Mouse (Mus musculus) CH12.LX (cell line): ENCODE data around the gene Syt5. TPM values are rescaled to one million over a fixed set of nuclear protein-coding genes. Genes with fewer than 3 reads are reported as not detected.
A peak's percentile ranks its signal among the peaks of the same experiment; 100 is the strongest.

Experiments
- DNase-seq: peaks from one replicate; pipeline ENCODE4 v3.0.0-alpha.2; 2013; ENCODE audit errors: extremely low read depth
- H3K27ac ChIP-seq: 2 replicates; pipeline ENCODE4 v1.5.1; 2012; ENCODE audit warnings: low read depth, mild to moderate bottlenecking, control low read depth, moderate library complexity; ENCODE audit not compliant: insufficient read depth
- H3K27me3 ChIP-seq: replicated peaks from 2 replicates; pipeline ENCODE3; 2012; ENCODE audit warnings: inconsistent platforms
- H3K36me3 ChIP-seq, 2 experiments: replicated peaks in 1 of 2; 2 replicates each; pipeline versions ENCODE3 to v1.6.1; 2012; ENCODE audit warnings: inconsistent platforms in 1 of 2, low read length in 1 of 2, mild to moderate bottlenecking in 1 of 2, mixed read lengths in 1 of 2, moderate library complexity in 1 of 2; ENCODE audit not compliant: control insufficient read depth in 1 of 2, insufficient read depth in 1 of 2
- H3K4me1 ChIP-seq, 2 experiments: 2 replicates each; pipeline ENCODE4 v1.6.1; 2012; ENCODE audit warnings: inconsistent platforms in 1 of 2, moderate library complexity in 1 of 2; ENCODE audit not compliant: insufficient read depth in 2 of 2, control insufficient read depth in 1 of 2
- H3K4me2 ChIP-seq: 2 replicates; pipeline ENCODE4 v1.6.1; 2012; ENCODE audit warnings: low read depth, mild to moderate bottlenecking, control low read depth; ENCODE audit not compliant: poor library complexity, insufficient read depth, severe bottlenecking
- H3K4me3 ChIP-seq, 3 experiments: fragments of 150-350 bp in 1 of 3; sonication (generic) in 1 of 3; replicated peaks in 1 of 3; 2 replicates each; pipeline versions ENCODE3 to v1.5.1; 2011 to 2012; ENCODE audit warnings: low read depth in 2 of 3, low read length in 2 of 3, mild to moderate bottlenecking in 2 of 3, moderate library complexity in 2 of 3, control low read depth in 1 of 3, improper control_type of control experiment in 1 of 3, inconsistent platforms in 1 of 3, mixed read lengths in 1 of 3; ENCODE audit not compliant: poor library complexity in 1 of 3
- H3K79me2 ChIP-seq: replicated peaks from 2 replicates; pipeline ENCODE4 v1.6.1; 2012; ENCODE audit warnings: mild to moderate bottlenecking, moderate library complexity; ENCODE audit not compliant: control insufficient read depth, poor library complexity, insufficient read depth, severe bottlenecking; ENCODE audit errors: extremely low read depth
- H3K9ac ChIP-seq: 2 replicates; pipeline ENCODE4 v1.6.1; 2012; ENCODE audit warnings: low read depth, mild to moderate bottlenecking, control low read depth, moderate library complexity; ENCODE audit not compliant: insufficient read depth
- H3K9me3 ChIP-seq: replicated peaks from 2 replicates; pipeline ENCODE3; 2012; ENCODE audit warnings: low read length, inconsistent platforms, mixed read lengths
- CHD1 ChIP-seq: IDR thresholded peaks from 2 replicates; pipeline ENCODE4 v1.6.1; 2012; ENCODE audit warnings: low read depth, low read length, improper control_type of control experiment, inconsistent platforms
- CHD2 ChIP-seq: IDR thresholded peaks from 2 replicates; pipeline ENCODE4 v1.6.1; 2011; ENCODE audit warnings: low read length, improper control_type of control experiment
- CTCF ChIP-seq, 2 experiments: IDR thresholded peaks in 1 of 2; conservative IDR thresholded peaks in 1 of 2; 2 replicates each; pipeline ENCODE4 v1.5.1; 2011 to 2012; ENCODE audit warnings: low read depth in 2 of 2, low read length in 2 of 2, improper control_type of control experiment in 1 of 2, inconsistent platforms in 1 of 2, mild to moderate bottlenecking in 1 of 2, moderate library complexity in 1 of 2
- E2F4 ChIP-seq: IDR thresholded peaks from 2 replicates; pipeline ENCODE4 v1.6.1; 2011; ENCODE audit warnings: low read depth, low read length, improper control_type of control experiment; ENCODE audit not compliant: insufficient replicate concordance
- GABPA ChIP-seq: IDR thresholded peaks from 2 replicates; pipeline ENCODE4 v1.6.1; 2012; ENCODE audit warnings: low read depth, low read length, improper control_type of control experiment, inconsistent platforms; ENCODE audit not compliant: insufficient replicate concordance
- IRF4 ChIP-seq: IDR thresholded peaks from 2 replicates; pipeline ENCODE4 v1.6.1; 2014; ENCODE audit warnings: low read depth, mild to moderate bottlenecking, inconsistent platforms, low read length, improper control_type of control experiment
- JUN ChIP-seq: IDR thresholded peaks from 2 replicates; pipeline ENCODE4 v1.6.1; 2011; ENCODE audit warnings: low read depth, mild to moderate bottlenecking, low read length, improper control_type of control experiment, moderate library complexity; ENCODE audit not compliant: insufficient read depth
- MAFK ChIP-seq: IDR thresholded peaks from 2 replicates; pipeline ENCODE4 v1.6.1; 2011; ENCODE audit warnings: low read length, improper control_type of control experiment; ENCODE audit not compliant: insufficient replicate concordance
- MEF2A ChIP-seq: IDR thresholded peaks from 2 replicates; pipeline ENCODE4 v1.6.1; 2014; ENCODE audit warnings: low read depth, mild to moderate bottlenecking, inconsistent platforms, low read length, improper control_type of control experiment, borderline replicate concordance
- MXI1 ChIP-seq: IDR thresholded peaks from 2 replicates; pipeline ENCODE4 v1.6.1; 2011; ENCODE audit warnings: mild to moderate bottlenecking, low read depth, low read length, improper control_type of control experiment
- MYC ChIP-seq: IDR thresholded peaks from 2 replicates; pipeline ENCODE4 v1.6.1; 2011; ENCODE audit warnings: low read depth, mild to moderate bottlenecking, improper control_type of control experiment, low read length
- NELFE ChIP-seq: IDR thresholded peaks from 2 replicates; pipeline ENCODE4 v1.6.1; 2011; ENCODE audit warnings: low read depth, low read length, improper control_type of control experiment
- NRF1 ChIP-seq: IDR thresholded peaks from 2 replicates; pipeline ENCODE4 v1.6.1; 2014; ENCODE audit warnings: low read depth, mild to moderate bottlenecking, inconsistent platforms, low read length, improper control_type of control experiment, moderate library complexity
- PAX5 ChIP-seq: IDR thresholded peaks from 2 replicates; pipeline ENCODE4 v1.6.1; 2012; ENCODE audit warnings: low read length, inconsistent platforms, mixed read lengths
- POLR2A ChIP-seq: IDR thresholded peaks from 2 replicates; pipeline ENCODE4 v1.6.1; 2011; ENCODE audit warnings: low read depth, mild to moderate bottlenecking, improper control_type of control experiment, low read length
- POLR2AphosphoS2 ChIP-seq: IDR thresholded peaks from 2 replicates; pipeline ENCODE4 v1.6.1; 2011; ENCODE audit warnings: low read depth, low read length, improper control_type of control experiment
- SIN3A ChIP-seq: IDR thresholded peaks from 2 replicates; pipeline ENCODE4 v1.6.1; 2012; ENCODE audit warnings: low read length, improper control_type of control experiment, inconsistent platforms
- SMC3 ChIP-seq: IDR thresholded peaks from 2 replicates; pipeline ENCODE4 v1.6.1; 2011; ENCODE audit warnings: low read depth, low read length, improper control_type of control experiment
- TBP ChIP-seq: conservative IDR thresholded peaks from 2 replicates; pipeline ENCODE4 v1.6.1; 2011; ENCODE audit warnings: low read depth, low read length, improper control_type of control experiment
- ZC3H11A ChIP-seq: IDR thresholded peaks from 2 replicates; pipeline ENCODE4 v1.6.1; 2012; ENCODE audit warnings: low read depth, mild to moderate bottlenecking, inconsistent platforms, low read length, improper control_type of control experiment
- ZNF384 ChIP-seq: IDR thresholded peaks from 2 replicates; pipeline ENCODE4 v1.6.1; 2012; ENCODE audit warnings: low read depth, low read length, improper control_type of control experiment, inconsistent platforms
- dilution Hi-C: fragments of 300-500 bp; cut with MboI; formaldehyde crosslinking; loops from 2 replicates; pipeline ENCODE4 v1.14.3; 2020; ENCODE audit warnings: low sequenced_read_pairs; ENCODE audit not compliant: extremely low pct_unique_long_range_greater_than_20kb, extremely low pct_ligation_motif_present
- in situ Hi-C: fragments of 300-500 bp; cut with MboI; formaldehyde crosslinking; loops from 3 replicates; pipeline ENCODE4 v1.14.3; 2019; ENCODE audit warnings: low sequenced_read_pairs, low pct_ligation_motif_present, low pct_unique_long_range_greater_than_20kb, mixed read lengths
- polyA plus RNA-seq: library from polyadenylated mRNA; unstranded; fragments of >175 nt; gene quantifications from 2 replicates; pipeline ENCODE4 v1.2.1, GENCODE M21; 2012; ENCODE audit warnings: low read depth; ENCODE audit not compliant: insufficient read length
- total RNA-seq, 2 experiments: library from RNA; depleted of rRNA; stranded (reverse); fragments of 300-350 nt in 1 of 2; fragments of >200 nt in 1 of 2; gene quantifications; 2 replicates each; pipeline ENCODE4 v1.2.3; 2012 to 2014

Gene Syt5
- total and polyA plus RNA-seq, 3 experiments = 0.20 to 0.68 (median 0.30) TPM

DNA sequence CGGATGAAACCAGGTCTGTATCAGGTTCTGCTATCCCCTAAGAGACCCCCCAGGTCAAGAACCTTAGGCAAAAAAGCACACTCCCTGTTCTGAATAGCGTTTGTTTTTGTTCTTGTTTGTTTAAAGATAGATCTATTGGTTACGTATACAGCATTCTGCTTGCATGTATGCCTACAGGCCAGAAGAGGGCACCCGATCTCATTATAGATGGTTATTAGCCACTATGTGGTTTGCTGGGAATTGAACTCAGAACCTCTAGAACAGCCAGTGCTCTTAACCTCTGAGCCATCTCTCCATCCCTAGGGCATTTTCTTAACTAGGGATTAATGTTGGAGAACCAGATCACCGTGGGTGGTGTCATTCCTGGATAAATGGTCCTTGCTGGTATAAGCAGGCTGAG lies 6.0 kb downstream of the Syt5 start:
- TF ChIP-seq MXI1 (no peak), CTCF (conservative IDR thresholded peaks at IDR 0.05 in 1 of 2, IDR thresholded peaks at IDR 0.05 in 1 of 2; ENCODE audit: low read depth in 2 of 2, low read length in 2 of 2) (peak in 1 of 2 experiments; percentile 18; a peak in 1 of 4 replicates)
- H3K4me2 ChIP-seq = no peak overlapping the region

DNA sequence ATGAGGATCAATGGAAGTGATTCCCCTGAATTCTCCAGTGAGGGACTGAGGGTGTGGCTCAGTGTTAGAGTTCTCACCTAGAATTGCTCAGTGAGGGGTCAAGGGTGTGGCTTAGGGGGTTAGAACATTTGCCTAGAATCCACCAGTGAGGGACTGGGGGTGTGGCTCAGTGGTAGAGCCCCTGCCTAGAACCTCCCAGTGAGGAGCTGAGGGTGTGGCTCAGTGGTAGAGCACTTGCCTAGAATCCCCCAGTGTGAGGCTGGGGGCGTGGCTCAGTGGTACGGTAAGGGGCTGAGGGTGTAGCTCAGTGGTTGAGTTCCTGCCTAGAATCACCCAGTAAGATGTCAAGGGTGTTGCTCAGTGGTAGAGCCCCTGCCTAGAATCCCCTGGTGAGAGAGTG lies 8.3 kb downstream of the Syt5 start:
- Histone ChIP-seq H3K4me3 (no peak overlapping the region), H3K9me3 (peaks cover 4% of the 10 kb centered on the region), H3K4me1 (no peaks in the 10 kb centered on the region), H3K79me2 (no peaks in the 10 kb centered on the region), H3K9ac (no peak overlapping the region), H3K4me2 (no peak overlapping the region), H3K27ac (no peak overlapping the region), H3K27me3 (peaks cover 59% of the 10 kb centered on the region), H3K36me3 (no peaks in the 10 kb centered on the region)
- in situ Hi-C loops (no loop called here), dilution Hi-C loops (no loop called here)
- TF ChIP-seq CHD2 = no peak
- no peak for TF ChIP-seq NRF1
- TF ChIP-seq MAFK = no peak
- TF ChIP-seq NELFE = no peak
- TF ChIP-seq MYC = no peak
- no peak for TF ChIP-seq PAX5
- TF ChIP-seq SIN3A = no peak
- TF ChIP-seq MEF2A = no peak
- no peak for TF ChIP-seq SMC3
- TF ChIP-seq POLR2AphosphoS2 = no peak
- TF ChIP-seq ZNF384 = no peak
- no peak for TF ChIP-seq ZC3H11A
- no peak for TF ChIP-seq TBP
- TF ChIP-seq CHD1 = no peak
- no peak for TF ChIP-seq GABPA
- TF ChIP-seq JUN = no peak
- no peak for TF ChIP-seq MXI1
- TF ChIP-seq E2F4 = no peak
- TF ChIP-seq POLR2A = no peak
- TF ChIP-seq IRF4 = no peak
- no peak for DNase-seq

More for the DNA sequence above, 6.0 kb downstream of the Syt5 start:
- in situ Hi-C loops (no loop called here), dilution Hi-C loops (no loop called here)
- H3K27ac ChIP-seq = no peak overlapping the region
- no peaks in the 10 kb centered on the region for H3K36me3 ChIP-seq
- H3K9me3 ChIP-seq = peaks cover 4% of the 10 kb centered on the region
- no peaks in the 10 kb centered on the region for H3K4me1 ChIP-seq
- no peaks in the 10 kb centered on the region for H3K79me2 ChIP-seq
- H3K4me3 ChIP-seq = no peak overlapping the region
- H3K27me3 ChIP-seq = peaks cover 52% of the 10 kb centered on the region
- H3K9ac ChIP-seq = no peak overlapping the region
- no peak for DNase-seq
